Mouse (Mus musculus) hindbrain, postnatal 0 days (tissue): ENCODE measurements around the gene Map4k1. TPM values are rescaled to one million over a fixed set of nuclear protein-coding genes. Genes with fewer than 3 reads are reported as not detected.

Source experiments
- ATAC-seq: fragments of 200-750 bp; cut with Nextera tagmentation; 2 replicates; pipeline ENCODE4 v1.8.0; 2017; ENCODE audit warnings: mild to moderate bottlenecking, moderate TSS enrichment, moderate library complexity
- DNase-seq: peaks from one replicate; pipeline ENCODE4 v3.0.0-alpha.2; 2015; ENCODE audit warnings: low spot score
- H3K27ac ChIP-seq: fragments of 300-500 bp; sonication (generic); 2 replicates; pipeline ENCODE4 v1.5.1; 2014; ENCODE audit warnings: mild to moderate bottlenecking
- H3K27me3 ChIP-seq: fragments of 300-500 bp; sonication (generic); 2 replicates; pipeline ENCODE4 v1.6.1; 2014; ENCODE audit warnings: low read length, mixed read lengths; ENCODE audit not compliant: insufficient read depth
- H3K36me3 ChIP-seq: fragments of 300-500 bp; sonication (generic); 2 replicates; pipeline ENCODE4 v1.6.1; 2014; ENCODE audit warnings: low read length, mixed read lengths; ENCODE audit not compliant: insufficient read depth
- H3K4me1 ChIP-seq: fragments of 300-500 bp; sonication (generic); 2 replicates; pipeline ENCODE4 v1.6.1; 2014; ENCODE audit warnings: antibody characterized with exemption, low read length, mixed read lengths; ENCODE audit not compliant: insufficient read depth
- H3K4me2 ChIP-seq: fragments of 300-500 bp; sonication (generic); 2 replicates; pipeline ENCODE4 v1.6.1; 2014; ENCODE audit warnings: low read depth, mild to moderate bottlenecking, low read length, moderate library complexity, mixed read lengths
- H3K4me3 ChIP-seq: fragments of 300-500 bp; sonication (generic); 2 replicates; pipeline ENCODE4 v1.5.1; 2014; ENCODE audit warnings: low read length
- H3K9ac ChIP-seq: fragments of 300-500 bp; sonication (generic); replicated peaks from 2 replicates; pipeline ENCODE4 v1.6.1; 2014; ENCODE audit warnings: mild to moderate bottlenecking, low read length, moderate library complexity, mixed read lengths
- H3K9me3 ChIP-seq: fragments of 300-500 bp; sonication (generic); 2 replicates; pipeline ENCODE4 v1.6.1; 2016; ENCODE audit warnings: low read length, mixed read lengths
- CTCF ChIP-seq: IDR thresholded peaks from 2 replicates; pipeline ENCODE4 v1.5.1; 2016; ENCODE audit warnings: antibody characterized with exemption, control low read depth, low read depth
- WGBS: fragments of 180-500 bp; shearing (Covaris S2); extraction: QIAGEN DNeasy Blood & Tissue Kit; methylation state at CpG from one replicate; pipeline ENCODE4 v1.1.7; 2014; 5-methylcytosine and 5-hydroxymethylcytosine counted together
- polyA plus RNA-seq: library from polyadenylated mRNA; unstranded; fragments of >200 nt; fragmentation: Nextera tagmentation; extraction: Ambion mirVana; gene quantifications from 2 replicates; pipeline ENCODE4 v1.2.1, GENCODE M21; 2015
- total RNA-seq: library from RNA; depleted of rRNA; stranded (reverse); fragments of >200 nt; gene quantifications from 2 replicates; pipeline ENCODE4 v1.2.3, GENCODE M21; 2014

Map4k1 gene
- total and polyA plus RNA-seq, 2 experiments from 2014 or later = 5.8 to 15.0 TPM

- H3K4me2 ChIP-seq = peak overlapping the region; percentile 54
- no peaks in the 10 kb centered on the region for H3K36me3 ChIP-seq
- DNase-seq (peak; percentile 18), ATAC-seq (peak; percentile 42; the same call in 1 of the 2 replicates)
- H3K27ac ChIP-seq = no peak overlapping the region
- WGBS = 4% methylated on average over 71 of the region's 88 CpGs
- no peak for TF ChIP-seq CTCF
- no peaks in the 10 kb centered on the region for H3K9me3 ChIP-seq
- H3K27me3 ChIP-seq = peaks cover 20% of the 10 kb centered on the region; the same call in 1 of the 2 replicates
- H3K4me1 ChIP-seq = no peaks in the 10 kb centered on the region
- H3K9ac ChIP-seq = peak overlapping the region; percentile 40; the same call in 1 of the 2 replicates
- peak overlapping the region; percentile 40 for H3K4me3 ChIP-seq
Measured at GRCm38 (mm10) chr7:29019447-29020220, 37.8 kb downstream of the Map4k1 start.

- no peak overlapping the region for H3K9ac ChIP-seq
- H3K27me3 ChIP-seq = peaks cover 19% of the 10 kb centered on the region; the same call in 1 of the 2 replicates
- H3K27ac ChIP-seq = no peak overlapping the region
- no peaks in the 10 kb centered on the region for H3K36me3 ChIP-seq
- H3K9me3 ChIP-seq = no peaks in the 10 kb centered on the region
- H3K4me3 ChIP-seq = no peak overlapping the region
- no peak for DNase-seq
- WGBS = 91% methylated on average over 8 of the region's 8 CpGs
- TF ChIP-seq CTCF = no peak
- no peak overlapping the region for H3K4me2 ChIP-seq
- no peak for ATAC-seq
- no peaks in the 10 kb centered on the region for H3K4me1 ChIP-seq
Measured at GRCm38 (mm10) chr7:29022479-29022878, 40.6 kb downstream of the Map4k1 start.

GRCm38 (mm10) chr7:29023514-29023913 is 41.7 kb downstream of the Map4k1 start:
- Histone ChIP-seq H3K36me3 (no peaks in the 10 kb centered on the region), H3K4me1 (no peaks in the 10 kb centered on the region), H3K27ac (no peak overlapping the region), H3K9me3 (no peaks in the 10 kb centered on the region), H3K27me3 (peaks cover 9% of the 10 kb centered on the region; the same call in 1 of the 2 replicates), H3K4me2 (no peak overlapping the region), H3K4me3 (no peak overlapping the region), H3K9ac (no peak overlapping the region)
- TF ChIP-seq CTCF = no peak
- WGBS = 88% methylated on average over 8 of the region's 8 CpGs
- ATAC-seq (no peak), DNase-seq (no peak)

- WGBS = 80% methylated on average over 7 of the region's 7 CpGs
- no peak for DNase-seq
- no peak for ATAC-seq
- no peak overlapping the region for H3K27ac ChIP-seq
- no peaks in the 10 kb centered on the region for H3K36me3 ChIP-seq
- H3K9me3 ChIP-seq = no peaks in the 10 kb centered on the region
- no peak overlapping the region for H3K4me3 ChIP-seq
- H3K9ac ChIP-seq = no peak overlapping the region
- no peak for TF ChIP-seq CTCF
- no peak overlapping the region for H3K4me2 ChIP-seq
- no peaks in the 10 kb centered on the region for H3K27me3 ChIP-seq
- H3K4me1 ChIP-seq = no peaks in the 10 kb centered on the region
Measured at GRCm38 (mm10) chr7:29025566-29025965, 43.7 kb downstream of the Map4k1 start.

- no peak for ATAC-seq
- 91% methylated on average over 5 of the region's 5 CpGs for WGBS
- Histone ChIP-seq H3K4me1 (no peaks in the 10 kb centered on the region), H3K27me3 (no peaks in the 10 kb centered on the region), H3K9me3 (no peaks in the 10 kb centered on the region), H3K9ac (no peak overlapping the region), H3K4me2 (no peak overlapping the region), H3K27ac (no peak overlapping the region), H3K4me3 (no peak overlapping the region), H3K36me3 (no peaks in the 10 kb centered on the region)
- no peak for DNase-seq
- no peak for TF ChIP-seq CTCF
Measured at GRCm38 (mm10) chr7:29026195-29026594, 44.3 kb downstream of the Map4k1 start.

GRCm38 (mm10) chr7:29026811-29027210 is 45.0 kb downstream of the Map4k1 start:
- Histone ChIP-seq H3K9me3 (no peaks in the 10 kb centered on the region), H3K4me3 (no peak overlapping the region), H3K4me2 (no peak overlapping the region), H3K27me3 (no peaks in the 10 kb centered on the region), H3K4me1 (no peaks in the 10 kb centered on the region), H3K36me3 (no peaks in the 10 kb centered on the region), H3K9ac (no peak overlapping the region), H3K27ac (no peak overlapping the region)
- DNase-seq = no peak
- ATAC-seq = no peak
- no peak for TF ChIP-seq CTCF
- 77% methylated on average over 4 of the region's 4 CpGs for WGBS

- no peak overlapping the region for H3K9ac ChIP-seq
- no peaks in the 10 kb centered on the region for H3K4me1 ChIP-seq
- no peak for TF ChIP-seq CTCF
- no peak overlapping the region for H3K27ac ChIP-seq
- no peaks in the 10 kb centered on the region for H3K9me3 ChIP-seq
- H3K4me3 ChIP-seq = no peak overlapping the region
- DNase-seq (no peak), ATAC-seq (no peak)
- H3K36me3 ChIP-seq = no peaks in the 10 kb centered on the region
- H3K27me3 ChIP-seq = no peaks in the 10 kb centered on the region
- H3K4me2 ChIP-seq = no peak overlapping the region
- WGBS = 89% methylated on average over 6 of the region's 6 CpGs
Measured at GRCm38 (mm10) chr7:29028761-29029160, 46.9 kb downstream of the Map4k1 start.
